Mouse (Mus musculus) monocyte, adult 5-6 weeks (primary cell): ENCODE data around the gene Thada. TPM values are rescaled to one million over a fixed set of nuclear protein-coding genes. Genes with fewer than 3 reads are reported as not detected.

ENCODE experiments used
- ATAC-seq: fragments of 153-309, 156-312 bp; replicated peaks from 2 replicates; pipeline ENCODE4 v1.8.0; 2017; ENCODE audit warnings: mild to moderate bottlenecking; ENCODE audit not compliant: low TSS enrichment, insufficient number of reproducible peaks, severe bottlenecking, poor library complexity, low FRiP score
- total RNA-seq: library from RNA; stranded (forward); fragments of 200-1000, 200-491, 200-594 nt; gene quantifications from 3 replicates; pipeline ENCODE4 v1.2.3, GENCODE M21; 2017

The Thada gene
- total RNA-seq, 1 experiment from 2014 or later: 20.3 TPM

GRCm38 (mm10) chr17:84274999-84275398, 191.0 kb downstream of the Thada start:
- peak; percentile 27; the same call in 1 of the 2 replicates for ATAC-seq

- ATAC-seq: no peak
Measured at GRCm38 (mm10) chr17:84274163-84274562, 191.8 kb downstream of the Thada start.

GRCm38 (mm10) chr17:84272557-84273261, 193.3 kb downstream of the Thada start:
- ATAC-seq: no peak

- 0 out of 2 replicates have a peak, but pooled peaks have one; percentile 40 for ATAC-seq
Measured at GRCm38 (mm10) chr17:84271566-84272202, 194.3 kb downstream of the Thada start.

GRCm38 (mm10) chr17:84269722-84270121, 196.3 kb downstream of the Thada start:
- no peak for ATAC-seq

- ATAC-seq: peak; percentile 45
Measured at GRCm38 (mm10) chr17:84268450-84268849, 197.6 kb downstream of the Thada start.

- no peak for ATAC-seq
Measured at GRCm38 (mm10) chr17:84267456-84268074, 198.4 kb downstream of the Thada start.

GRCm38 (mm10) chr17:84266161-84266948, 199.7 kb downstream of the Thada start:
- ATAC-seq: no peak

GRCm38 (mm10) chr17:84265480-84266130, 200.4 kb downstream of the Thada start:
- ATAC-seq: no peak

- no peak for ATAC-seq
Measured at GRCm38 (mm10) chr17:84264305-84264704, 201.7 kb downstream of the Thada start.

GRCm38 (mm10) chr17:84263591-84263990, 202.4 kb downstream of the Thada start:
- no peak for ATAC-seq

GRCm38 (mm10) chr17:84262325-84262979, 203.6 kb downstream of the Thada start:
- no peak for ATAC-seq

- 0 out of 2 replicates have a peak, but pooled peaks have one; percentile 15 for ATAC-seq
Measured at GRCm38 (mm10) chr17:84261010-84261409, 205.0 kb downstream of the Thada start.

- no peak for ATAC-seq
Measured at GRCm38 (mm10) chr17:84260226-84260625, 205.8 kb downstream of the Thada start.

- no peak for ATAC-seq
Measured at GRCm38 (mm10) chr17:84258638-84259261, 207.3 kb downstream of the Thada start.

GRCm38 (mm10) chr17:84257927-84258532, 208.0 kb downstream of the Thada start:
- no peak for ATAC-seq

GRCm38 (mm10) chr17:84256278-84256819, 209.7 kb downstream of the Thada start:
- ATAC-seq: no peak
